Mouse (Mus musculus): ENCODE data around the gene Dab1.

Dab1 gene

GRCm38 (mm10) chr4:103822669-103823068 is 203.5 kb downstream of the Dab1 start:
- DNase-seq (ENCODE audit: low spot score) = no peak

- DNase-seq (ENCODE audit: low spot score) = no peak
Observed at GRCm38 (mm10) chr4:103838377-103838776, 219.2 kb downstream of the Dab1 start.

- DNase-seq (ENCODE audit: low spot score) = no peak
Observed at GRCm38 (mm10) chr4:103839541-103839940, 220.4 kb downstream of the Dab1 start.

GRCm38 (mm10) chr4:103841126-103841525 is 222.0 kb downstream of the Dab1 start:
- no peak for DNase-seq (ENCODE audit: low spot score)

GRCm38 (mm10) chr4:103844635-103845034 is 225.5 kb downstream of the Dab1 start:
- no peak for DNase-seq (ENCODE audit: low spot score)

GRCm38 (mm10) chr4:103857173-103857572 is 238.0 kb downstream of the Dab1 start:
- no peak for DNase-seq (ENCODE audit: low spot score)

- DNase-seq (ENCODE audit: low spot score) = no peak
Observed at GRCm38 (mm10) chr4:103875564-103875963, 256.4 kb downstream of the Dab1 start.

- DNase-seq (ENCODE audit: low spot score) = no peak
Observed at GRCm38 (mm10) chr4:103878841-103879240, 259.7 kb downstream of the Dab1 start.

GRCm38 (mm10) chr4:103881641-103882040 is 262.5 kb downstream of the Dab1 start:
- DNase-seq (ENCODE audit: low spot score) = no peak

- no peak for DNase-seq (ENCODE audit: low spot score)
Observed at GRCm38 (mm10) chr4:103888086-103888485, 268.9 kb downstream of the Dab1 start.

- no peak for DNase-seq (ENCODE audit: low spot score)
Observed at GRCm38 (mm10) chr4:103889110-103889509, 270.0 kb downstream of the Dab1 start.

- DNase-seq (ENCODE audit: low spot score) = no peak
Observed at GRCm38 (mm10) chr4:103896806-103897205, 277.6 kb downstream of the Dab1 start.

- no peak for DNase-seq (ENCODE audit: low spot score)
Observed at GRCm38 (mm10) chr4:103897702-103898101, 278.5 kb downstream of the Dab1 start.

GRCm38 (mm10) chr4:103911441-103911840 is 292.3 kb downstream of the Dab1 start:
- DNase-seq (ENCODE audit: low spot score) = no peak

GRCm38 (mm10) chr4:103912071-103912470 is 292.9 kb downstream of the Dab1 start:
- DNase-seq (ENCODE audit: low spot score) = no peak

GRCm38 (mm10) chr4:103922431-103922931 is 303.3 kb downstream of the Dab1 start:
- DNase-seq (ENCODE audit: low spot score) = no peak

- DNase-seq (ENCODE audit: low spot score) = no peak
Observed at GRCm38 (mm10) chr4:103926682-103927081, 307.5 kb downstream of the Dab1 start.

GRCm38 (mm10) chr4:103929631-103930030 is 310.5 kb downstream of the Dab1 start:
- DNase-seq (ENCODE audit: low spot score) = no peak

- no peak for DNase-seq (ENCODE audit: low spot score)
Observed at GRCm38 (mm10) chr4:103934364-103934763, 315.2 kb downstream of the Dab1 start.

GRCm38 (mm10) chr4:103948255-103948654 is 329.1 kb downstream of the Dab1 start:
- DNase-seq (ENCODE audit: low spot score) = no peak

- no peak for DNase-seq (ENCODE audit: low spot score)
Observed at GRCm38 (mm10) chr4:103953652-103954220, 334.6 kb downstream of the Dab1 start.

GRCm38 (mm10) chr4:103961134-103962049 is 342.2 kb downstream of the Dab1 start:
- no peak for DNase-seq (ENCODE audit: low spot score)

- no peak for DNase-seq (ENCODE audit: low spot score)
Observed at GRCm38 (mm10) chr4:103969906-103970305, 350.7 kb downstream of the Dab1 start.
